Mouse (Mus musculus): ENCODE data around the gene Dpp7.

- TF ChIP-seq POLR2A (IDR thresholded peaks at IDR 0.05; ENCODE audit: control insufficient read depth, extremely low read depth, insufficient read depth, low read length, poor library complexity) (no peak), CTCF (IDR thresholded peaks at IDR 0.05; ENCODE audit: borderline replicate concordance, control insufficient read depth, extremely low read depth, insufficient read depth, low read length, poor library complexity) (no peak)
These were observed 37.8 kb downstream of the Dpp7 start for GRCm38 (mm10) chr2:25318119-25318966.

Measured in thymus, adult 2 months (tissue).